Mouse (Mus musculus) layer of hippocampus, postnatal 10 days (tissue): ENCODE measurements around the gene Ankle1. TPM values are rescaled to one million over a fixed set of nuclear protein-coding genes. Genes with fewer than 3 reads are reported as not detected.
"Not testable (repeated sequence)": the region's sequence is repeated elsewhere in the genome, so short reads cannot be mapped to it uniquely, and the experiment has no call there.

Source experiments
- DNase-seq, 2 experiments: peaks; one replicate each; pipeline ENCODE4 v3.0.0; 2021; ENCODE audit warnings: low spot score in 2 of 2
- total RNA-seq, 2 experiments: library from RNA; stranded (reverse); gene quantifications; 2 replicates each; pipeline ENCODE4 v1.2.3; 2021

Ankle1 gene
- total RNA-seq, 2 experiments from 2014 or later, result 2.2 to 2.7 TPM

- DNase-seq, result peak; percentile 45 to 59
Observed at GRCm38 (mm10) chr8:71406099-71407015, 547 bp downstream of the Ankle1 start.

DNA sequence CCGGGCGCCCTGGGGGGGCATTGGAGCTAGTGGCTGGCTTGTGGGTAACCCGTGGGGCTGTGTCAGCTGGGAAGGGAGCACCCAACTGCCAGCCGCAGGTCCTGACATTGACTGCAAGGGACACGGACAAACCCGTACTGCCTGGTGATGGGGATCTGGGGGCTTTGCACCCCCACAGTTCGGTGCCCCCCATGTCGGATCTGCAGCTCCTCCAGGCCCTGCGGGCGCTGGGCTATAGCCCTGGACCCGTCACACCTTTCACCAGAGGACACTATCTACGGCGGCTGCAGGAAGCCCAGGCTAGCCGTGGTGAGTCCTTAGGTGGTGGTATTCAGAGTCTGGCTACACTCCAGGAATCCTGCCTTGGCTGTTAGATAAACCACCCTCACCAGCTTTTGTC is 1.6 kb downstream of the Ankle1 start:
- no peak for DNase-seq

- DNase-seq, result no peak
Observed at GRCm38 (mm10) chr8:71408231-71408630, 2.4 kb downstream of the Ankle1 start.

- no peak for DNase-seq
Observed at GRCm38 (mm10) chr8:71411535-71412273, 5.9 kb downstream of the Ankle1 start.

- no peak for DNase-seq
Observed at GRCm38 (mm10) chr8:71422121-71422520, 16.3 kb downstream of the Ankle1 start.

- not testable (repeated sequence) for DNase-seq
Observed at GRCm38 (mm10) chr8:71432935-71433334, 27.1 kb downstream of the Ankle1 start.

DNA sequence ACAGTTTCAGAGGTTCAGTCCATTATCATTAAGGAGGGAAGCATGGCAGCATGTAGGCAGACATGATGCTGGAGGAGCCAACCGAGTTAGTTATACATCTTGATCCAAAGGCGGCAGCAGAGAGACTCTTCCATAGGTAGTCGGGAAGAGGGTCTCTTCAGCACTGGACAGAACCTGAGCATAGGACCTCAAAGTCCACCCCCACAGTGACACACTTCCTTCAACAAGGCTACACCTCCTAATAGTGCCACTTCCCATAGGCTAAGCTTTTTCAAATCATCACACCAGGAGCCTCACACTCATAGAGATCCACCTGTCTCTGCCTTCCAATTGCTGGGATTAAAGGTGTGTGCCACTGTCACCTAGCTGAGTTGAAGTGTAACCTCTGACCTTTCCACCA is 31.2 kb downstream of the Ankle1 start:
- no peak for DNase-seq

DNA sequence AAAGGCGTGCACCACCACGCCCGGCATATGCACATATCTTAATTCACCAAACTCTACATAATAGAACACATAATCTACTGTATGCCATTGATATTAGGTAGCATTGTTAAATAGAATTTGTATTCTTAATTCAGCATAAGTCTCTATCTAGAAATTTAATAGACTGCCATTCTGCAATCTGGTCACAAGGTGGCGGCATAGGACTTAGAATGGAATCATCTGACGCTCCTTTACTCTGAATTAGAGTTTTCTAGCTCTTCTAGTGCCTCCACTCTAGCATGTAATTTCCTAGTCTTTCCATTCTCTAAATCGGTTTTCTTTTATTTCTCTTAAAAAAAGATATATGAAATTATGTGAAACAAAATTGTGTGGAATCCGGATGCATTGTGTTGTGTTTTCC is 35.6 kb downstream of the Ankle1 start:
- peak; percentile 70 for DNase-seq

- no peak for DNase-seq
Observed at GRCm38 (mm10) chr8:71445096-71445495, 39.3 kb downstream of the Ankle1 start.

DNA sequence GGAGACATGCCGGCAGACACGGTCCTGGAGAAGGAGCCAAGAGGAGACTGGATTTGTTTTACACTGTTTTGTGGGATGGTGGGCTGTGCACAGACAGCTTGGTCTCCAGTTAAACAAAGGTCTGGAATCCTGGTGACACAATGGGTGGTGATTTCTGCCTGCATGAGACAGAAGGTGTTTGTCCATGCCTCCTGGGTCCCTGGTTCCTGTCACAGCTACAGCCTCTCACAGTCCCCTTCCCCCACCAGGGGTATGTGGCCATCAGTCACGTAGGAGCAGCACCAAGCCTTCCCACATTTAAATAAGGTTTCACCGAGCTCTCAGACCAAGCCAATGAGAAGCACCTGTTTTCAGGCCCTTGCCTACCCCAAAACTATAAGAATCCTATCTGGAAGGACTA is 45.5 kb downstream of the Ankle1 start:
- DNase-seq, result no peak

DNA sequence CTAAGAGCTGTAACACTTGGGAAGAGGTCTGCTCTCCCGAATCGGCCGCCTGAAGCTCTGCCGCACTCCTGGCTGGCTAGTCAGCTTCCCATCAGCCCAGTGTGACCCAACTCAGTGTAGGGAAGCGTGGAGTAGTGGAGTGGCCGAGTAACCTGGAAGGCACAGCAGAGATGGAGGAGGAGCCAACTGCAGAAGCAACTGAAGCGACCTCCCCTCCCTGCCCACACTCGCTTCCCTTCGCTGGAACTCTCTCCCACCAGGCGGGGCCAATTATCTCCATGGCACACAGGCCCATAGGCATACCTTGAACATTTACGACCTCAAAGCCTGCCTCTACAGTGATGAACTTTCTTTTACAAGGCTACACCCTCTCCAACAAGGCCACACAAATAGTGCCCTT is 46.0 kb downstream of the Ankle1 start:
- no peak for DNase-seq

DNA sequence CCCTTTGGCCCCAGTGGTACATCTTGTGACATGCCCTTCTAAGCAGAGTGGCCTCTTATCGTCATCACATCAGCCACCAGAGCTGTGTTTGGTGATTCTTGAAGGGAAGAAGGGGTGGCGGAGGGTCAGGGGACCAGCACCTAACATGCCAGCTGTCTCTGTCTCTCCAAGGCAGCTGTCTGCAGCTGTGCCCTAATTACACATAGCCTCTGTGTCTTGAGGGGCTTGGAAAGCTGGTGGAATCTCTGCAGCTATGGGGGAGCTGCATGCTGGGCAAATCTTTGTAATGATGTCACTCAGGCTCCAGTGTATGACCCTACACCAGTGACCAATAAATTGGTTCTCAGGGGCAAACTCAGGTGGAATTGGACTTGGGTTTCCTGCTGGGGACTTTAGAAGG is 46.9 kb downstream of the Ankle1 start:
- DNase-seq, result no peak

GRCm38 (mm10) chr8:71454668-71455067 is 48.9 kb downstream of the Ankle1 start:
- DNase-seq, result no peak

DNA sequence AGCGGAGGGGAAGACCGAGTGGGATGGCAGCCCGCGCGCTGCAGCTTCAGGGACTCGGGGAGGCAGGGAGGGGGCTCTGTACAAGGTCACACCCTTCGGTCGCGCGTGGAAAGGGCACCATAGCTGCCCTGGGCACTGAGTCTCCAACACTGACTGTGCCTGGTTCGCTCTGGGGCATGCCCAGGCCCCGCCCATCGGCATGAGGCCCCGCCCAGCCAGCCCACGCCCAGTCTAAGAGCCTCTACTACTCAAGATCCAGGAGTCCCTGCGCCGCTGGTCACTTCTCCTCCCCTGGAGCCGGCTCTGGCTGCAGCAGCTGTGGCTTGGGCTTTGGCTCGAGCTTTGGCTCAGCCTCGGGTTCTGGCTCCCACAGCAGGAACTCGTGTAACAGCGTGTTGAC is 51.1 kb downstream of the Ankle1 start:
- no peak for DNase-seq

- no peak for DNase-seq
Observed at GRCm38 (mm10) chr8:71457659-71458270, 52.0 kb downstream of the Ankle1 start.

Other genes with a start within 250 kb of the Ankle1 start
- 10 to 100 TPM; 33.2 to 36.6 TPM for gene Myo9b, start 133.3 kb upstream of the Ankle1 start, total RNA-seq
- gene Haus8, start 133.1 kb upstream of the Ankle1 start, total RNA-seq, result 10 to 100 TPM; 19.0 to 22.3 TPM
- 100 to 1,000 TPM in 1 of 2 experiments, 10 to 100 TPM in 1; 97.9 to 108 TPM for gene Use1, start 39.2 kb upstream of the Ankle1 start, total RNA-seq
- 10 to 100 TPM; 17.2 to 17.6 TPM for gene Ocel1, start 34.7 kb upstream of the Ankle1 start, total RNA-seq
- 10 to 100 TPM; 32.2 to 32.5 TPM for gene Nr2f6, start 24.1 kb upstream of the Ankle1 start, total RNA-seq
- 1 to 10 TPM; 6.7 to 7.3 TPM for gene Ushbp1, start 10.2 kb upstream of the Ankle1 start, total RNA-seq
- 10 to 100 TPM; 78.7 to 82.2 TPM for gene Babam1, start 9.1 kb upstream of the Ankle1 start, total RNA-seq
- gene Abhd8, start 57.6 kb downstream of the Ankle1 start, total RNA-seq, result 100 to 1,000 TPM; 145 to 159 TPM
- gene Mrpl34, start 58.9 kb downstream of the Ankle1 start, total RNA-seq, result 10 to 100 TPM; 59.5 to 69.2 TPM
- gene Dda1, start 63.2 kb downstream of the Ankle1 start, total RNA-seq, result 100 to 1,000 TPM; 128 to 130 TPM
- gene Ano8, start 80.0 kb downstream of the Ankle1 start, total RNA-seq, result 10 to 100 TPM; 64.3 to 71.5 TPM
- 10 to 100 TPM; 26.4 to 29.4 TPM for gene Gtpbp3, start 82.1 kb downstream of the Ankle1 start, total RNA-seq
- 1 to 10 TPM; 8.1 to 9.2 TPM for gene Plvap, start 105.7 kb downstream of the Ankle1 start, total RNA-seq
- gene Ccdc194, start 119.7 kb downstream of the Ankle1 start, total RNA-seq, result not detected
- gene Bst2, start 131.4 kb downstream of the Ankle1 start, total RNA-seq, result 1 to 10 TPM; 4.1 to 4.8 TPM
- gene Mvb12a, start 136.9 kb downstream of the Ankle1 start, total RNA-seq, result 10 to 100 TPM; 36.9 to 40.7 TPM
- gene Tmem221, start 152.9 kb downstream of the Ankle1 start, total RNA-seq, result not detected
- not detected for gene Nxnl1, start 160.6 kb downstream of the Ankle1 start, total RNA-seq
- gene Slc27a1, start 162.9 kb downstream of the Ankle1 start, total RNA-seq, result 10 to 100 TPM; 76.8 to 92.7 TPM
- gene Pgls, start 186.2 kb downstream of the Ankle1 start, total RNA-seq, result 10 to 100 TPM; 75.1 to 81.0 TPM
- gene Fam129c, start 191.6 kb downstream of the Ankle1 start, total RNA-seq, result 1 to 10 TPM; 4.6 to 5.8 TPM
- gene Colgalt1, start 205.0 kb downstream of the Ankle1 start, total RNA-seq, result 10 to 100 TPM; 65.8 to 77.0 TPM